ENCODE assay signal across 10 mouse cellular contexts in genomic region chr9:48466804-48467203, GRCm38 (mm10). TPM values are rescaled to one million over a fixed set of nuclear protein-coding genes. Genes with fewer than 3 reads are reported as not detected.
DNase-seq lines count a peak whose midpoint lies in the region; ATAC-seq and TF ChIP-seq lines count a peak whose summit lies in the region.
"Had no signal": no experiment of that assay in that cellular context is flagged by ENCODE, and none has a peak within 500 bp of the region (broad histone marks: within the 10 kb centered on the region; RNA-seq: fewer than 3 reads in every experiment).

No protein-coding gene starts in this region.

- WGBS in hindbrain, embryonic 14.5 days, result 61% methylated on average over 3 of the region's 3 CpGs
- WGBS in hindbrain, embryonic 12.5 days, result 65% methylated on average over 3 of the region's 3 CpGs
- 72% methylated on average over 3 of the region's 3 CpGs for WGBS in limb, embryonic 10.5 days

- H3K27ac ChIP-seq in hindbrain, embryonic 14.5 days, result no peak overlapping the region
- no peak overlapping the region for H3K27ac ChIP-seq in hindbrain, embryonic 12.5 days
- no peak overlapping the region for H3K27ac ChIP-seq in ES-Bruce4 (ENCODE audit: insufficient read depth, low read length)
- no peak overlapping the region for H3K27ac ChIP-seq in bone marrow macrophage, adult 2 months (ENCODE audit: insufficient read depth, low read depth, low read length)
- H3K27ac ChIP-seq in limb, embryonic 10.5 days, result no peak overlapping the region
- H3K27ac ChIP-seq: embryonic facial prominence, embryonic 15.5 days; limb, embryonic 13.5 days had no signal

- peak; percentile 31 for TF ChIP-seq CTCF in ES-Bruce4 (IDR thresholded peaks at IDR 0.05; ENCODE audit: low read depth, low read length)
- TF ChIP-seq CTCF in bone marrow macrophage, adult 2 months (IDR thresholded peaks at IDR 0.05; ENCODE audit: low read depth, low read length), result peak; percentile 38; the same call in 1 of the 2 replicates

- intact Hi-C loops in gastrocnemius, postnatal 14 days (cut with DNase I; ENCODE audit: low total_unique reads), result loop anchor here (10.0 kb wide), 1 partner anchor 88 kb away; no protein-coding TSS in a partner anchor

- H3K4me2 ChIP-seq in hindbrain, embryonic 14.5 days (replicated peaks), result no peak overlapping the region
- H3K4me2 ChIP-seq in hindbrain, embryonic 12.5 days (replicated peaks), result no peak overlapping the region
- H3K4me2 ChIP-seq: embryonic facial prominence, embryonic 15.5 days; limb, embryonic 13.5 days had no signal

- H3K4me1 ChIP-seq in hindbrain, embryonic 14.5 days (replicated peaks; ENCODE audit: control insufficient read depth, insufficient read depth, low read length), result no peaks in the 10 kb centered on the region
- no peaks in the 10 kb centered on the region for H3K4me1 ChIP-seq in hindbrain, embryonic 12.5 days
- no peaks in the 10 kb centered on the region for H3K4me1 ChIP-seq in ES-Bruce4 (ENCODE audit: control insufficient read depth, insufficient read depth, low read length)
- H3K4me1 ChIP-seq in bone marrow macrophage, adult 2 months (ENCODE audit: control insufficient read depth, insufficient read depth, low read length), result no peaks in the 10 kb centered on the region
- H3K4me1 ChIP-seq in limb, embryonic 10.5 days, result no peaks in the 10 kb centered on the region
- H3K4me1 ChIP-seq: embryonic facial prominence, embryonic 15.5 days; limb, embryonic 13.5 days had no signal

- TF ChIP-seq POLR2A in ES-Bruce4 (IDR thresholded peaks at IDR 0.05; ENCODE audit: insufficient read depth, low read length), result no peak
- no peak for TF ChIP-seq POLR2A in bone marrow macrophage, adult 2 months (IDR thresholded peaks at IDR 0.05; ENCODE audit: borderline replicate concordance, low read depth, low read length)

- ATAC-seq in hindbrain, embryonic 14.5 days (ENCODE audit: low FRiP score), result no peak
- ATAC-seq in hindbrain, embryonic 12.5 days (ENCODE audit: low FRiP score), result no peak

- no peak overlapping the region for H3K4me3 ChIP-seq in hindbrain, embryonic 14.5 days (replicated peaks; ENCODE audit: low read length)
- H3K4me3 ChIP-seq in hindbrain, embryonic 12.5 days, result no peak overlapping the region
- no peak overlapping the region for H3K4me3 ChIP-seq in ES-Bruce4 (ENCODE audit: low read depth, low read length)
- no peak overlapping the region for H3K4me3 ChIP-seq in bone marrow macrophage, adult 2 months (ENCODE audit: insufficient read depth, low read length)
- no peak overlapping the region for H3K4me3 ChIP-seq in limb, embryonic 10.5 days
- H3K4me3 ChIP-seq: embryonic facial prominence, embryonic 15.5 days; limb, embryonic 13.5 days had no signal

- no peak overlapping the region for H3K9ac ChIP-seq in hindbrain, embryonic 14.5 days
- H3K9ac ChIP-seq in hindbrain, embryonic 12.5 days, result no peak overlapping the region
- H3K9ac ChIP-seq in ES-Bruce4 (ENCODE audit: low read depth, poor library complexity, severe bottlenecking), result no peak overlapping the region
- H3K9ac ChIP-seq: embryonic facial prominence, embryonic 15.5 days; limb, embryonic 13.5 days had no signal

- H3K27me3 ChIP-seq in hindbrain, embryonic 14.5 days (ENCODE audit: control insufficient read depth, insufficient read depth, low read length), result no peaks in the 10 kb centered on the region
- H3K27me3 ChIP-seq in hindbrain, embryonic 12.5 days, result no peaks in the 10 kb centered on the region
- no peaks in the 10 kb centered on the region for H3K27me3 ChIP-seq in ES-Bruce4 (ENCODE audit: control insufficient read depth, insufficient read depth, low read length, poor library complexity, severe bottlenecking)
- H3K27me3 ChIP-seq in limb, embryonic 10.5 days (ENCODE audit: low read depth, poor library complexity, severe bottlenecking), result no peaks in the 10 kb centered on the region
- H3K27me3 ChIP-seq: embryonic facial prominence, embryonic 15.5 days; limb, embryonic 13.5 days had no signal

- peak; percentile 51 for DNase-seq in hindbrain, embryonic 14.5 days (ENCODE audit: low spot score)
- DNase-seq in gastrocnemius, postnatal 14 days, result peak; percentile 58
- DNase-seq in limb, embryonic 10.5 days (ENCODE audit: low spot score), result peak; percentile 74
- peak; percentile 66 for DNase-seq in ovary, postnatal 14 days (ENCODE audit: low spot score)
- DNase-seq in thymus, postnatal 4 days, result peak; percentile 82

- H3K36me3 ChIP-seq in hindbrain, embryonic 14.5 days (replicated peaks; ENCODE audit: control insufficient read depth, insufficient read depth), result peaks cover 6% of the 10 kb centered on the region; the same call in 1 of the 2 replicates
- 0 out of 2 replicates have a peak, but pooled peaks cover 15% of the 10 kb centered on the region for H3K36me3 ChIP-seq in hindbrain, embryonic 12.5 days
- peaks cover 5% of the 10 kb centered on the region for H3K36me3 ChIP-seq in ES-Bruce4 (ENCODE audit: control insufficient read depth, insufficient read depth, low read length, poor library complexity, severe bottlenecking)
- H3K36me3 ChIP-seq in limb, embryonic 10.5 days, result peaks cover 56% of the 10 kb centered on the region

- no peak for TF ChIP-seq EP300 in ES-Bruce4 (IDR thresholded peaks at IDR 0.05; ENCODE audit: insufficient read depth, low read depth, low read length)

- no peaks in the 10 kb centered on the region for H3K9me3 ChIP-seq in hindbrain, embryonic 14.5 days (ENCODE audit: control insufficient read depth, low read length)
- H3K9me3 ChIP-seq in hindbrain, embryonic 12.5 days (replicated peaks), result no peaks in the 10 kb centered on the region
- no peaks in the 10 kb centered on the region for H3K9me3 ChIP-seq in ES-Bruce4 (replicated peaks; ENCODE audit: control insufficient read depth, insufficient read depth, low read length, poor library complexity, severe bottlenecking)
- no peaks in the 10 kb centered on the region for H3K9me3 ChIP-seq in limb, embryonic 10.5 days (replicated peaks)
- H3K9me3 ChIP-seq: limb, embryonic 13.5 days had no signal

RNA-seq across cellular contexts. Expression of gene Rexo2, which starts 13.6 kb away (rescaled TPM):
- 83.7 and 98.8 TPM in 2 replicates for polyA plus RNA-seq in hindbrain, embryonic 14.5 days (2014; fragmentation: Nextera tagmentation; extraction: Ambion mirVana)
- 81.3 and 85.6 TPM in 2 replicates for polyA plus RNA-seq in hindbrain, embryonic 12.5 days (2016; fragmentation: Nextera tagmentation; extraction: Ambion mirVana)
- 55.9 and 61.1 TPM in 2 replicates for polyA plus RNA-seq in ES-Bruce4 (2011; ENCODE audit: insufficient read depth, insufficient read length, low read depth, missing spikeins)
- polyA plus RNA-seq in bone marrow macrophage, adult 2 months (2012; ENCODE audit: insufficient read depth, insufficient read length, missing spikeins), result 88.1 and 97.5 TPM in 2 replicates
- 10 to 100 TPM; 52.9 to 63.3 TPM for total RNA-seq in gastrocnemius, postnatal 14 days (2021)
- polyA plus RNA-seq in limb, embryonic 10.5 days (2016; fragmentation: Nextera tagmentation; extraction: Ambion mirVana), result 95.8 and 123 TPM in 2 replicates

RNA-seq across cellular contexts. Expression of gene Rbm7, which starts 28.3 kb away (rescaled TPM):
- polyA plus RNA-seq in hindbrain, embryonic 14.5 days (2014; fragmentation: Nextera tagmentation; extraction: Ambion mirVana), result 78.8 and 80.7 TPM in 2 replicates
- 100 and 101 TPM in 2 replicates for polyA plus RNA-seq in hindbrain, embryonic 12.5 days (2016; fragmentation: Nextera tagmentation; extraction: Ambion mirVana)
- 60.7 and 61.6 TPM in 2 replicates for polyA plus RNA-seq in ES-Bruce4 (2011; ENCODE audit: insufficient read depth, insufficient read length, low read depth, missing spikeins)
- 89.5 and 99.3 TPM in 2 replicates for polyA plus RNA-seq in bone marrow macrophage, adult 2 months (2012; ENCODE audit: insufficient read depth, insufficient read length, missing spikeins)
- total RNA-seq in gastrocnemius, postnatal 14 days (2021), result 10 to 100 TPM; 15.7 to 16.3 TPM
- polyA plus RNA-seq in limb, embryonic 10.5 days (2016; fragmentation: Nextera tagmentation; extraction: Ambion mirVana), result 119 and 123 TPM in 2 replicates

RNA-seq across cellular contexts. Expression of gene Gm5617, which starts 28.4 kb away (rescaled TPM):
- polyA plus RNA-seq in hindbrain, embryonic 14.5 days (2014; fragmentation: Nextera tagmentation; extraction: Ambion mirVana), result 19.1 and 28.4 TPM in 2 replicates
- polyA plus RNA-seq in hindbrain, embryonic 12.5 days (2016; fragmentation: Nextera tagmentation; extraction: Ambion mirVana), result 37.6 and 39.5 TPM in 2 replicates
- polyA plus RNA-seq in ES-Bruce4 (2011; ENCODE audit: insufficient read depth, insufficient read length, low read depth, missing spikeins), result 11.8 and 16.1 TPM in 2 replicates
- polyA plus RNA-seq in bone marrow macrophage, adult 2 months (2012; ENCODE audit: insufficient read depth, insufficient read length, missing spikeins), result 16.5 and 16.8 TPM in 2 replicates
- 10 to 100 TPM; 13.0 to 13.3 TPM for total RNA-seq in gastrocnemius, postnatal 14 days (2021)
- 23.5 and 26.9 TPM in 2 replicates for polyA plus RNA-seq in limb, embryonic 10.5 days (2016; fragmentation: Nextera tagmentation; extraction: Ambion mirVana)
